Mouse (Mus musculus) heart, embryonic 16.5 days (tissue): ENCODE data around the gene Prn. TPM values are rescaled to one million over a fixed set of nuclear protein-coding genes. Genes with fewer than 3 reads are reported as not detected.

Experiments
- ATAC-seq: fragments of 200-750 bp; cut with Nextera tagmentation; replicated peaks from 2 replicates; pipeline ENCODE4 v1.8.0; 2017; ENCODE audit warnings: moderate number of reproducible peaks; ENCODE audit not compliant: insufficient read depth, low FRiP score; ENCODE audit errors: extremely low read depth
- H3K27ac ChIP-seq: fragments of 300-500 bp; sonication (generic); 2 replicates; pipeline ENCODE4 v1.5.1; 2014; ENCODE audit warnings: mild to moderate bottlenecking, low read length, control low read depth, moderate library complexity
- H3K27me3 ChIP-seq: fragments of 300-500 bp; sonication (generic); 2 replicates; pipeline ENCODE4 v1.6.1; 2014; ENCODE audit warnings: low read length, mixed read lengths; ENCODE audit not compliant: control insufficient read depth, insufficient read depth
- H3K36me3 ChIP-seq: fragments of 300-500 bp; sonication (generic); 2 replicates; pipeline ENCODE4 v1.6.1; 2014; ENCODE audit not compliant: control insufficient read depth, insufficient read depth
- H3K4me1 ChIP-seq: fragments of 300-500 bp; sonication (generic); 2 replicates; pipeline ENCODE4 v1.6.1; 2014; ENCODE audit warnings: low read length, mixed read lengths; ENCODE audit not compliant: control insufficient read depth, insufficient read depth
- H3K4me2 ChIP-seq: fragments of 300-500 bp; sonication (generic); 2 replicates; pipeline ENCODE4 v1.6.1; 2014; ENCODE audit warnings: low read depth, mild to moderate bottlenecking, control low read depth, low read length
- H3K4me3 ChIP-seq: fragments of 300-500 bp; sonication (generic); 2 replicates; pipeline ENCODE4 v1.5.1; 2014; ENCODE audit warnings: mild to moderate bottlenecking, control low read depth, low read length
- H3K9ac ChIP-seq: fragments of 300-500 bp; sonication (generic); 2 replicates; pipeline ENCODE4 v1.6.1; 2014; ENCODE audit warnings: low read length, control low read depth
- H3K9me3 ChIP-seq: fragments of 300-500 bp; sonication (generic); replicated peaks from 2 replicates; pipeline ENCODE4 v1.6.1; 2016; ENCODE audit warnings: low read length; ENCODE audit not compliant: control insufficient read depth
- WGBS: fragments of 180-500 bp; shearing (Covaris S2); extraction: QIAGEN DNeasy Blood & Tissue Kit; methylation state at CpG from one replicate; pipeline ENCODE4 v1.1.7; 2014; 5-methylcytosine and 5-hydroxymethylcytosine counted together
- polyA plus RNA-seq: library from polyadenylated mRNA; unstranded; fragments of >200 nt; fragmentation: Nextera tagmentation; extraction: Ambion mirVana; gene quantifications from 2 replicates; pipeline ENCODE4 v1.2.1, GENCODE M21; 2015

Gene Prn
- polyA plus RNA-seq, 1 experiment from 2014 or later = not detected

GRCm38 (mm10) chr2:131957731-131958222 is 48.0 kb downstream of the Prn start:
- Histone ChIP-seq H3K9ac (no peak overlapping the region), H3K4me2 (no peak overlapping the region), H3K9me3 (no peaks in the 10 kb centered on the region), H3K27ac (no peak overlapping the region), H3K27me3 (no peaks in the 10 kb centered on the region), H3K4me1 (peaks cover 6% of the 10 kb centered on the region; the same call in 1 of the 2 replicates), H3K4me3 (no peak overlapping the region), H3K36me3 (no peaks in the 10 kb centered on the region)
- WGBS = 35% methylated on average over 9 of the region's 9 CpGs
- ATAC-seq = no peak; the same call in 1 of the 2 replicates

- Histone ChIP-seq H3K27ac (no peak overlapping the region), H3K4me1 (no peaks in the 10 kb centered on the region), H3K27me3 (no peaks in the 10 kb centered on the region), H3K4me3 (no peak overlapping the region), H3K36me3 (no peaks in the 10 kb centered on the region), H3K9me3 (no peaks in the 10 kb centered on the region), H3K9ac (no peak overlapping the region), H3K4me2 (no peak overlapping the region)
- WGBS = 68% methylated on average over 2 of the region's 2 CpGs
- no peak for ATAC-seq
Observed at GRCm38 (mm10) chr2:131961671-131962070, 51.9 kb downstream of the Prn start.

GRCm38 (mm10) chr2:131970597-131970996 is 60.8 kb downstream of the Prn start:
- H3K9ac ChIP-seq = no peak overlapping the region
- no peak overlapping the region for H3K27ac ChIP-seq
- H3K36me3 ChIP-seq = no peaks in the 10 kb centered on the region
- no peaks in the 10 kb centered on the region for H3K27me3 ChIP-seq
- H3K4me2 ChIP-seq = no peak overlapping the region
- 80% methylated on average over 2 of the region's 2 CpGs for WGBS
- H3K4me3 ChIP-seq = no peak overlapping the region
- no peak for ATAC-seq
- no peaks in the 10 kb centered on the region for H3K4me1 ChIP-seq
- H3K9me3 ChIP-seq = no peaks in the 10 kb centered on the region

GRCm38 (mm10) chr2:131971098-131971497 is 61.3 kb downstream of the Prn start:
- Histone ChIP-seq H3K4me1 (no peaks in the 10 kb centered on the region), H3K9me3 (no peaks in the 10 kb centered on the region), H3K36me3 (no peaks in the 10 kb centered on the region), H3K9ac (no peak overlapping the region), H3K4me2 (no peak overlapping the region), H3K27ac (no peak overlapping the region), H3K4me3 (no peak overlapping the region), H3K27me3 (no peaks in the 10 kb centered on the region)
- 75% methylated on average over 4 of the region's 4 CpGs for WGBS
- ATAC-seq = no peak

GRCm38 (mm10) chr2:131976663-131977062 is 66.9 kb downstream of the Prn start:
- H3K27me3 ChIP-seq = no peaks in the 10 kb centered on the region
- H3K4me1 ChIP-seq = peaks cover 6% of the 10 kb centered on the region
- ATAC-seq = no peak
- no peak overlapping the region for H3K27ac ChIP-seq
- no peak overlapping the region for H3K4me2 ChIP-seq
- H3K36me3 ChIP-seq = no peaks in the 10 kb centered on the region
- no peak overlapping the region for H3K4me3 ChIP-seq
- no peaks in the 10 kb centered on the region for H3K9me3 ChIP-seq
- WGBS = 69% methylated on average over 3 of the region's 3 CpGs
- no peak overlapping the region for H3K9ac ChIP-seq

- no peaks in the 10 kb centered on the region for H3K27me3 ChIP-seq
- H3K4me2 ChIP-seq = peak overlapping the region; percentile 54
- H3K27ac ChIP-seq = peak overlapping the region; percentile 60
- peaks cover 6% of the 10 kb centered on the region for H3K4me1 ChIP-seq
- peak overlapping the region; percentile 7; the same call in 1 of the 2 replicates for H3K4me3 ChIP-seq
- H3K36me3 ChIP-seq = no peaks in the 10 kb centered on the region
- ATAC-seq = peak; percentile 75
- 11% methylated on average over 9 of the region's 9 CpGs for WGBS
- H3K9ac ChIP-seq = peak overlapping the region; percentile 56; the same call in 1 of the 2 replicates
- no peaks in the 10 kb centered on the region for H3K9me3 ChIP-seq
Observed at GRCm38 (mm10) chr2:131980866-131981265, 71.1 kb downstream of the Prn start.

DNA sequence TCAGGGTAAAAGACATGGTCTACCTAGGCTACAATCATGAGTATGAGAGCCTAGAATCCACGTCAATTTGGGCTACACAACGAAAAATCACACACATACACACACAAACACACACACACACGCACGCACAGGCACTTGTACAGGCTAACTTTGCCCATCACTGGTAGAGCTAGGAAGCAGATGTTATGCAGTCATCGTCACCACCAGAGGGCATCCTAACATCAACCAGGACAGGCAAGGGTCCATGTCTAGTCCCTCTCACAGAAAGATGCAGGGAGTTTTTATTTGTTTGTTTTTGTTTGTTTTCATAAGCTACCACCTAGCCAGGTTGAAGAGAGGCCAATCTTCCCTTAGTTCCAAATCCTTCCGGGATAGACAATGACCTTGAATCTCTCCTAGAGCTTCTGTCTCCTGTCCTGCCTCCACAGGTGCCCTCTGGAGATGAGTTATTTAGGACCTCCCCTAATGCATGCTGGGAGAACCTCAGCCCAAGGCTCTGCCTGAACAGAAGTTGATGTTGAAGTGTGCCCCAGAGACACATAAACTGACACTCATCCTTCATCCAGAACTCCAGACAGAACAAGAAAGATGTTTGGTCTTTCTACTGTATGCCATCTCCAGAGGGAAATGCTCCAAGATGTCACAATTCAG is 72.9 kb downstream of the Prn start:
- ATAC-seq = peak; percentile 67; the same call in 1 of the 2 replicates
- Histone ChIP-seq H3K4me3 (no peak overlapping the region), H3K27ac (no peak overlapping the region), H3K27me3 (no peaks in the 10 kb centered on the region), H3K36me3 (no peaks in the 10 kb centered on the region), H3K4me2 (no peak overlapping the region), H3K9me3 (no peaks in the 10 kb centered on the region), H3K9ac (no peak overlapping the region), H3K4me1 (peaks cover 6% of the 10 kb centered on the region)
- 16% methylated on average over 6 of the region's 6 CpGs for WGBS

DNA sequence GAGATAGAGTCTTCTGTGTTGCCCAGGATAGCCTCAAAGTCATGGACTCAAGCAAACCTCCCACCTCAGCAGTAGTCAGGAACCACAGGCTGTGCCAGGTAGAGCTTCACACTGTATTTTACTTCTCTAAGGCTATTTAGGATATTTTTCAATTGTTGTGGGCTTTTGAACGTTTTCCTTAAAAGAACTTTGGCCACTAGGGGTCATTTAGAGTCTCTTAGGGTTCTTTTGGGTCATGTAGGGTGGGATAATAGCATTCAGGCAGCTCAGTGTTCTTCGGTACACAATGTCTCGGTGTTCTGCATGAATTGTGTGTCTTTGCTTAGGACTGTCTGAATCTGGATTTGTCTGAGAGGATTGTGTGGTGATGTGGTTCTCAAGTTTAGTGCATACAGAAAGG is 78.2 kb downstream of the Prn start:
- no peaks in the 10 kb centered on the region for H3K9me3 ChIP-seq
- H3K9ac ChIP-seq = no peak overlapping the region
- H3K27me3 ChIP-seq = no peaks in the 10 kb centered on the region
- WGBS = 53% methylated on average over 3 of the region's 3 CpGs
- ATAC-seq = no peak
- no peak overlapping the region for H3K27ac ChIP-seq
- H3K4me1 ChIP-seq = peaks cover 5% of the 10 kb centered on the region; the same call in 1 of the 2 replicates
- H3K36me3 ChIP-seq = no peaks in the 10 kb centered on the region
- H3K4me3 ChIP-seq = no peak overlapping the region
- H3K4me2 ChIP-seq = no peak overlapping the region

DNA sequence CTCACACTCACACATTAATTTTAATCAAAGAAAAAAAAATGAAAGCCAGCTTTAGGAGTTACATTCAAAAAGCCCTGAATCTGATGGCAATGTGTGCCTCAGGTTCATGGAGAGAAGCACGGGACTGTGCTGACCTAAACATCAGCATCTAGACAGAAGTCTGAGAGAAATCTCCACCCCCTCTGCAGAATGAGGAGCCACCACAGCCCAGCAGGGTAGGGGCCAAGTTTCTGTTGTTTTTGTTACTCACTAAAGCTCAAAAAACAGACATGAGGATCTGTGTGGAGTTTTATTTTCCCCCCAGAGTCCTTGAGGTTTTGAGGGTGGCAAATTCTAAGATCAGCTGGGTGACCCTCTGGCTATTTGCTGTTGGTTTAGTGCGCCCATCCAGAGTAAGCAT is 78.8 kb downstream of the Prn start:
- no peaks in the 10 kb centered on the region for H3K9me3 ChIP-seq
- no peaks in the 10 kb centered on the region for H3K27me3 ChIP-seq
- no peak for ATAC-seq
- 67% methylated on average over 2 of the region's 2 CpGs for WGBS
- peaks cover 8% of the 10 kb centered on the region for H3K4me1 ChIP-seq
- no peak overlapping the region for H3K4me3 ChIP-seq
- no peaks in the 10 kb centered on the region for H3K36me3 ChIP-seq
- no peak overlapping the region for H3K4me2 ChIP-seq
- no peak overlapping the region for H3K9ac ChIP-seq
- no peak overlapping the region for H3K27ac ChIP-seq
